Comparison of ENCODE assay signal across 10 mouse cellular contexts in the genomic region with DNA sequence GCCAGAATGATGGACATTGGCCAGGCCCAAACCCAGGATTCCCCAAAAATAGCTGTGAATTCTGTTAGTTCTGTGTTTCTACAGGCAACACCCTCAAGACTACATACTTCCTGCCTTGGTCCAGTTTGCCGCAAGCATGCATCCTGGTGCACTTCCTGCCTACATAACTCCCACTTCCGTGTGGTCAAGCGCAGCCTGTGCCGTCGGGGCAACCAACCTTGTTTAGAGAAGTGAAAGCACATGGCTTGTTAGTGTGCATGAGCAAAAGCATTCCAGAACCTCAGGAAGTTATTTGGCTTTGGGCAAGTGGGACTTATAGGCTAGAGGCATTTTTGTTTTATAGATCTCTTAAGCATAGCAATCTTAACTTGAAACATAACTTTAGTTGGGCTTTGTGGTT.
DNase-seq lines count a peak whose midpoint lies in the region; ATAC-seq and TF ChIP-seq lines count a peak whose summit lies in the region.
"Had no signal": no experiment of that assay in that cellular context is flagged by ENCODE, and none has a peak within 500 bp of the region (broad histone marks: within the 10 kb centered on the region; RNA-seq: fewer than 3 reads in every experiment).

No protein-coding gene starts in this region.

- peaks cover 77% of the 10 kb centered on the region for H3K4me1 ChIP-seq in limb, embryonic 14.5 days (ENCODE audit: control insufficient read depth, insufficient read depth, low read length)
- peaks cover 59% of the 10 kb centered on the region for H3K4me1 ChIP-seq in forebrain, embryonic 13.5 days
- peaks cover 47% of the 10 kb centered on the region for H3K4me1 ChIP-seq in intestine, embryonic 15.5 days (replicated peaks)

- H3K27ac ChIP-seq in limb, embryonic 14.5 days (replicated peaks; ENCODE audit: low read depth, low read length) = peak overlapping the region; percentile 52; the same call in 1 of the 2 replicates
- no peak overlapping the region for H3K27ac ChIP-seq in forebrain, embryonic 13.5 days
- H3K27ac ChIP-seq in intestine, embryonic 15.5 days = no peak overlapping the region
- H3K27ac ChIP-seq: embryonic facial prominence, embryonic 12.5 days had no signal

- WGBS in limb, embryonic 14.5 days = 45% methylated on average over 5 of the region's 5 CpGs
- 94% methylated on average over 5 of the region's 5 CpGs for WGBS in forebrain, embryonic 13.5 days
- WGBS in intestine, embryonic 15.5 days = 54% methylated on average over 5 of the region's 5 CpGs

- H3K36me3 ChIP-seq in limb, embryonic 14.5 days (ENCODE audit: control insufficient read depth, insufficient read depth, low read length) = no peaks in the 10 kb centered on the region
- no peaks in the 10 kb centered on the region for H3K36me3 ChIP-seq in forebrain, embryonic 13.5 days (ENCODE audit: poor library complexity, severe bottlenecking)
- no peaks in the 10 kb centered on the region for H3K36me3 ChIP-seq in intestine, embryonic 15.5 days
- H3K36me3 ChIP-seq: embryonic facial prominence, embryonic 12.5 days had no signal

- no peaks in the 10 kb centered on the region for H3K27me3 ChIP-seq in limb, embryonic 14.5 days (ENCODE audit: control insufficient read depth, insufficient read depth, low read length)
- peaks cover 24% of the 10 kb centered on the region; the same call in 1 of the 2 replicates for H3K27me3 ChIP-seq in forebrain, embryonic 13.5 days
- H3K27me3 ChIP-seq in intestine, embryonic 15.5 days (replicated peaks) = no peaks in the 10 kb centered on the region; the same call in 1 of the 2 replicates

- H3K9me3 ChIP-seq in limb, embryonic 14.5 days (ENCODE audit: control insufficient read depth, low read length) = no peaks in the 10 kb centered on the region
- H3K9me3 ChIP-seq in forebrain, embryonic 13.5 days (replicated peaks) = no peaks in the 10 kb centered on the region
- no peaks in the 10 kb centered on the region for H3K9me3 ChIP-seq in intestine, embryonic 15.5 days
- H3K9me3 ChIP-seq: embryonic facial prominence, embryonic 12.5 days had no signal

- no peak for TF ChIP-seq POLR2A in limb, embryonic 14.5 days (IDR thresholded peaks at IDR 0.05; ENCODE audit: borderline replicate concordance, extremely low read depth, insufficient read depth, insufficient read length)

- no peak overlapping the region for H3K4me2 ChIP-seq in limb, embryonic 14.5 days (replicated peaks; ENCODE audit: low read depth, low read length, severe bottlenecking)
- H3K4me2 ChIP-seq in forebrain, embryonic 13.5 days = no peak overlapping the region
- H3K4me2 ChIP-seq in intestine, embryonic 15.5 days (replicated peaks) = no peak overlapping the region
- H3K4me2 ChIP-seq: embryonic facial prominence, embryonic 12.5 days had no signal

- no peak for DNase-seq in frontal cortex, postnatal 10 days (ENCODE audit: low spot score in 2 of 2)
- peak; percentile 27 for DNase-seq in 3T3-L1 (ENCODE audit: low read depth, low spot score)
- DNase-seq in heart, adult 9 months (ENCODE audit: low spot score in 2 of 2) = peak; percentile 47 to 65
- peak; percentile 34 for DNase-seq in limb, embryonic 14.5 days (ENCODE audit: low spot score)
- no peak for DNase-seq in retina, embryonic 14.5 days (ENCODE audit: low spot score)
- DNase-seq: adrenal gland, postnatal 14 days had no signal

- H3K9ac ChIP-seq in limb, embryonic 14.5 days (ENCODE audit: low read depth, low read length, severe bottlenecking) = no peak overlapping the region
- H3K9ac ChIP-seq in forebrain, embryonic 13.5 days = no peak overlapping the region
- no peak overlapping the region for H3K9ac ChIP-seq in intestine, embryonic 15.5 days
- H3K9ac ChIP-seq: embryonic facial prominence, embryonic 12.5 days had no signal

- 0 out of 2 replicates have a peak, but pooled peaks have one; percentile 20 for ATAC-seq in frontal cortex, adult (ENCODE audit: low TSS enrichment)
- no peak for ATAC-seq in limb, embryonic 14.5 days (ENCODE audit: low FRiP score, low read depth)
- no peak for ATAC-seq in forebrain, embryonic 13.5 days
- ATAC-seq in intestine, embryonic 15.5 days = no peak

- H3K4me3 ChIP-seq in limb, embryonic 14.5 days (replicated peaks; ENCODE audit: low read length) = no peak overlapping the region
- no peak overlapping the region for H3K4me3 ChIP-seq in forebrain, embryonic 13.5 days
- no peak overlapping the region for H3K4me3 ChIP-seq in intestine, embryonic 15.5 days (replicated peaks)
- H3K4me3 ChIP-seq: embryonic facial prominence, embryonic 12.5 days had no signal

Comparison
In these comparisons a context has a peak if more than half of its experiments do, and no peak if none do; other contexts are left out.
1. DNase-seq: peak in 3T3-L1 (single experiment), heart, adult 9 months (2 of 2) and limb, embryonic 14.5 days (single experiment); none in frontal cortex, postnatal 10 days (0 of 2) and retina, embryonic 14.5 days (single experiment).